Mouse (Mus musculus): ENCODE results near the gene Wnt4. TPM values are rescaled to one million over a fixed set of nuclear protein-coding genes. Genes with fewer than 3 reads are reported as not detected.

Gene Wnt4
- total and polyA plus RNA-seq, 3 experiments, result not detected

- no peaks in the 10 kb centered on the region for H3K79me2 ChIP-seq (ENCODE audit: control insufficient read depth, insufficient read depth, low read length, poor library complexity)
- H3K4me3 ChIP-seq (ENCODE audit: control insufficient read depth in 1 of 2, insufficient read depth in 1 of 2, low read depth in 2 of 2, low read length in 2 of 2), result no peak overlapping the region
- H3K27ac ChIP-seq (ENCODE audit: control insufficient read depth, low read depth, low read length), result no peak overlapping the region
- no peaks in the 10 kb centered on the region for H3K9me3 ChIP-seq (replicated peaks; ENCODE audit: insufficient read depth, low read length)
- H3K9ac ChIP-seq (ENCODE audit: control insufficient read depth, low read depth, low read length, poor library complexity, severe bottlenecking), result no peak overlapping the region
- H3K27me3 ChIP-seq (ENCODE audit: control insufficient read depth in 1 of 2, insufficient read depth in 2 of 2, low read length in 2 of 2), result no peaks in the 10 kb centered on the region
- no peaks in the 10 kb centered on the region for H3K4me1 ChIP-seq (ENCODE audit: control insufficient read depth in 1 of 2, insufficient read depth in 2 of 2, low read length in 2 of 2)
- TF ChIP-seq CTCF (IDR thresholded peaks at IDR 0.05 in 2 of 3, conservative IDR thresholded peaks at IDR 0.05 in 1 of 3; ENCODE audit: control insufficient read depth in 1 of 3, insufficient read depth in 1 of 3, low read depth in 2 of 3, low read length in 3 of 3, poor library complexity in 1 of 3, severe bottlenecking in 1 of 3) (no peak), BHLHE40 (IDR thresholded peaks at IDR 0.05; ENCODE audit: borderline replicate concordance, low read depth, low read length) (no peak), ZKSCAN1 (IDR thresholded peaks at IDR 0.05; ENCODE audit: low read depth, low read length) (no peak), NELFE (IDR thresholded peaks at IDR 0.05; ENCODE audit: low read depth, low read length) (no peak), NRF1 (IDR thresholded peaks at IDR 0.05; ENCODE audit: insufficient read depth, low read depth, low read length, poor library complexity, severe bottlenecking) (no peak), TCF12 (IDR thresholded peaks at IDR 0.05; ENCODE audit: low read depth, low read length) (no peak), SMC3 (IDR thresholded peaks at IDR 0.05; ENCODE audit: low read depth, low read length) (no peak), MXI1 (IDR thresholded peaks at IDR 0.05; ENCODE audit: low read depth, low read length) (no peak), MYB (IDR thresholded peaks at IDR 0.05; ENCODE audit: low read depth, low read length) (no peak)
- no peaks in the 10 kb centered on the region for H3K36me3 ChIP-seq (ENCODE audit: control insufficient read depth in 1 of 2, insufficient read depth in 2 of 2, low read length in 2 of 2)
- no peak for DNase-seq (ENCODE audit: low read depth, low spot score)
Measured at GRCm38 (mm10) chr4:137255568-137255967, 21.7 kb upstream of the Wnt4 start.

- no peak overlapping the region for H3K9ac ChIP-seq (ENCODE audit: control insufficient read depth, low read depth, low read length, poor library complexity, severe bottlenecking)
- H3K27ac ChIP-seq (ENCODE audit: control insufficient read depth, low read depth, low read length), result no peak overlapping the region
- no peaks in the 10 kb centered on the region for H3K27me3 ChIP-seq (ENCODE audit: control insufficient read depth in 1 of 2, insufficient read depth in 2 of 2, low read length in 2 of 2)
- no peaks in the 10 kb centered on the region for H3K36me3 ChIP-seq (ENCODE audit: control insufficient read depth in 1 of 2, insufficient read depth in 2 of 2, low read length in 2 of 2)
- no peaks in the 10 kb centered on the region for H3K4me1 ChIP-seq (ENCODE audit: control insufficient read depth in 1 of 2, insufficient read depth in 2 of 2, low read length in 2 of 2)
- H3K9me3 ChIP-seq (replicated peaks; ENCODE audit: insufficient read depth, low read length), result no peaks in the 10 kb centered on the region
- no peaks in the 10 kb centered on the region for H3K79me2 ChIP-seq (ENCODE audit: control insufficient read depth, insufficient read depth, low read length, poor library complexity)
- no peak for DNase-seq (ENCODE audit: low read depth, low spot score)
- H3K4me3 ChIP-seq (ENCODE audit: control insufficient read depth in 1 of 2, insufficient read depth in 1 of 2, low read depth in 2 of 2, low read length in 2 of 2), result no peak overlapping the region
- no peak for TF ChIP-seq POLR2AphosphoS2 (IDR thresholded peaks at IDR 0.05; ENCODE audit: low read length)
- TF ChIP-seq MEF2A (IDR thresholded peaks at IDR 0.05; ENCODE audit: extremely low read depth, insufficient replicate concordance, low read depth, low read length, poor library complexity, severe bottlenecking), result no peak
- TF ChIP-seq E2F4 (IDR thresholded peaks at IDR 0.05; ENCODE audit: borderline replicate concordance, low read depth, low read length), result no peak
- no peak for TF ChIP-seq MAX (IDR thresholded peaks at IDR 0.05; ENCODE audit: low read length)
- TF ChIP-seq ELF1 (IDR thresholded peaks at IDR 0.05; ENCODE audit: low read depth, low read length), result no peak
- TF ChIP-seq MAFK (IDR thresholded peaks at IDR 0.05; ENCODE audit: borderline replicate concordance, low read depth, low read length), result no peak
- no peak for TF ChIP-seq TCF12 (IDR thresholded peaks at IDR 0.05; ENCODE audit: low read depth, low read length)
- TF ChIP-seq POLR2AphosphoS5 (IDR thresholded peaks at IDR 0.05; ENCODE audit: borderline replicate concordance, low read depth, low read length), result no peak
- no peak for TF ChIP-seq ZC3H11A (IDR thresholded peaks at IDR 0.05; ENCODE audit: low read depth, low read length)
- no peak for TF ChIP-seq HCFC1 (IDR thresholded peaks at IDR 0.05; ENCODE audit: low read depth, low read length)
- no peak for TF ChIP-seq USF1 (IDR thresholded peaks at IDR 0.05; ENCODE audit: low read depth, low read length)
- TF ChIP-seq GABPA (IDR thresholded peaks at IDR 0.05; ENCODE audit: low read depth, low read length), result no peak
- TF ChIP-seq CTCF (IDR thresholded peaks at IDR 0.05 in 2 of 3, conservative IDR thresholded peaks at IDR 0.05 in 1 of 3; ENCODE audit: control insufficient read depth in 1 of 3, insufficient read depth in 1 of 3, low read depth in 2 of 3, low read length in 3 of 3, poor library complexity in 1 of 3, severe bottlenecking in 1 of 3), result no peak
- TF ChIP-seq GATA1 (IDR thresholded peaks at IDR 0.05; ENCODE audit: low read depth, low read length), result no peak
- no peak for TF ChIP-seq BHLHE40 (IDR thresholded peaks at IDR 0.05; ENCODE audit: borderline replicate concordance, low read depth, low read length)
- TF ChIP-seq ZNF384 (IDR thresholded peaks at IDR 0.05; ENCODE audit: low read depth, low read length), result no peak
Measured at GRCm38 (mm10) chr4:137261826-137262225, 15.5 kb upstream of the Wnt4 start.

All from MEL (cell line).